Mouse (Mus musculus) forebrain, postnatal 0 days (tissue): Measurements from ENCODE around the gene Sh3rf1. TPM values are rescaled to one million over a fixed set of nuclear protein-coding genes. Genes with fewer than 3 reads are reported as not detected.

Source experiments
- ATAC-seq: fragments of 200-750 bp; cut with Nextera tagmentation; 2 replicates; pipeline ENCODE4 v1.8.0; 2017; ENCODE audit warnings: mild to moderate bottlenecking, moderate library complexity
- DNase-seq: peaks from one replicate; pipeline ENCODE4 v3.0.0-alpha.2; 2015
- H3K27ac ChIP-seq: fragments of 300-500 bp; sonication (generic); 2 replicates; pipeline ENCODE4 v1.5.1; 2014; ENCODE audit warnings: low read depth, mild to moderate bottlenecking, antibody characterized with exemption, low read length, moderate library complexity, mixed read lengths
- H3K27me3 ChIP-seq: fragments of 300-500 bp; sonication (generic); 2 replicates; pipeline ENCODE4 v1.6.1; 2014; ENCODE audit warnings: mild to moderate bottlenecking, low read length, mixed read lengths; ENCODE audit not compliant: insufficient read depth
- H3K36me3 ChIP-seq: fragments of 300-500 bp; sonication (generic); 2 replicates; pipeline ENCODE4 v1.6.1; 2014; ENCODE audit warnings: mild to moderate bottlenecking, moderate library complexity; ENCODE audit not compliant: insufficient read depth
- H3K4me1 ChIP-seq: fragments of 300-500 bp; sonication (generic); 2 replicates; pipeline ENCODE4 v1.6.1; 2014; ENCODE audit warnings: antibody characterized with exemption; ENCODE audit not compliant: insufficient read depth
- H3K4me2 ChIP-seq: fragments of 300-500 bp; sonication (generic); 2 replicates; pipeline ENCODE4 v1.6.1; 2014; ENCODE audit warnings: low read depth, mild to moderate bottlenecking, moderate library complexity
- H3K4me3 ChIP-seq: fragments of 300-500 bp; sonication (generic); 2 replicates; pipeline ENCODE4 v1.5.1; 2014; ENCODE audit warnings: low read depth, low read length, mixed read lengths
- H3K9ac ChIP-seq: fragments of 300-500 bp; sonication (generic); 2 replicates; pipeline ENCODE4 v1.6.1; 2014; ENCODE audit warnings: mild to moderate bottlenecking
- H3K9me3 ChIP-seq: fragments of 300-500 bp; sonication (generic); 2 replicates; pipeline ENCODE4 v1.6.1; 2016; ENCODE audit warnings: low read length
- CTCF ChIP-seq: sonication (generic); IDR thresholded peaks from 2 replicates; pipeline ENCODE4 v1.5.1; 2016; ENCODE audit warnings: antibody characterized with exemption, control low read depth, low read depth
- WGBS: fragments of 180-500 bp; shearing (Covaris S2); extraction: QIAGEN DNeasy Blood & Tissue Kit; methylation state at CpG from one replicate; pipeline ENCODE4 v1.1.7; 2014; 5-methylcytosine and 5-hydroxymethylcytosine counted together
- polyA plus RNA-seq: library from polyadenylated mRNA; unstranded; fragments of >200 nt; fragmentation: Nextera tagmentation; extraction: Ambion mirVana; gene quantifications from 2 replicates; pipeline ENCODE4 v1.2.1, GENCODE M21; 2015
- total RNA-seq: library from RNA; depleted of rRNA; stranded (reverse); fragments of >200 nt; gene quantifications from 2 replicates; pipeline ENCODE4 v1.2.3, GENCODE M21; 2014

The Sh3rf1 gene
- total and polyA plus RNA-seq, 2 experiments from 2014 or later = 27.3 to 35.4 TPM

DNA sequence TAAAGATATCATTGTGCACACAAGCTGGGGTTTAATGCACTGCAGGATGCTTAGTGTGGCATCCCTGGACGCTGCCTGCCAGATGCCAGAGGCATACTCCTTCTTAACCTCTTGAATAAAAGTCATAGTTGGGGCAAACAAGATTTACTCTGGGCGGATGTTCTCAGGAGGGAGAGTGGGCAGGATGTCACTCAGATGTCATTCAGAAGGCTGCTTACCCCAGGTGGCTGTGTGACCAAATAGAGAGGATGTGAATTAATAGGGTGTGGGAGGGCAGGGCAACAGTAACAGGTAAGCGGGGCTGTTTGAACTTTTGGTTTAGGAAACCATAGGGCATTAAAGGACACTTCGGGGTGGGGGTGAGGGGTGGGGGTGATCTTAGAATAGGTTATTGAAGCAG is 37.7 kb downstream of the Sh3rf1 start:
- H3K27ac ChIP-seq = no peak overlapping the region
- H3K27me3 ChIP-seq = no peaks in the 10 kb centered on the region
- no peaks in the 10 kb centered on the region for H3K9me3 ChIP-seq
- no peak overlapping the region for H3K4me2 ChIP-seq
- H3K36me3 ChIP-seq = no peaks in the 10 kb centered on the region
- H3K4me1 ChIP-seq = peaks cover 8% of the 10 kb centered on the region; the same call in 1 of the 2 replicates
- no peak overlapping the region for H3K4me3 ChIP-seq
- 62% methylated on average over 4 of the region's 4 CpGs for WGBS
- TF ChIP-seq CTCF = no peak
- H3K9ac ChIP-seq = no peak overlapping the region
- DNase-seq (no peak), ATAC-seq (no peak)

DNA sequence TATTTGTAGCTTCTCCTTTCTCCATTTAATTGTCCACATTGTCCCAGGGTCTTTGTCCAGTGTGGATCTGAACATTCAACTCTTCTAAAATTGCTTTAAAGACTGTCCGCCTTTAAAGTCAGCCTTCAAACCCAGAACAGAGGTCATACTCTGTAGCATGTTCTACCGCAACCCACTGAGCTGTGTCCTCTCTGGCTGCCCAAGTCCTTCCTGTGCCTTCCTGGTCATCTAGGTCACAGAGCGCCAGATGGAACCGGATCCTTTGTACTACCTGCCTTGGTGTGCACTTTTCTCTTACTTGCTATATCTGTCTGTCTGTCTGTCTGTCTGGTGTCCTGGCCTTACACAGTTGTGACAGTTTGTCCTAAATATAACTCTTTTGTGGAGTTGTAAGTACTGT is 40.0 kb downstream of the Sh3rf1 start:
- 95% methylated on average over 4 of the region's 4 CpGs for WGBS
- no peak overlapping the region for H3K9ac ChIP-seq
- no peak for ATAC-seq
- no peaks in the 10 kb centered on the region for H3K9me3 ChIP-seq
- H3K36me3 ChIP-seq = no peaks in the 10 kb centered on the region
- no peak overlapping the region for H3K4me3 ChIP-seq
- no peak for DNase-seq
- peaks cover 8% of the 10 kb centered on the region; the same call in 1 of the 2 replicates for H3K4me1 ChIP-seq
- no peak overlapping the region for H3K4me2 ChIP-seq
- no peak for TF ChIP-seq CTCF
- no peaks in the 10 kb centered on the region for H3K27me3 ChIP-seq
- no peak overlapping the region for H3K27ac ChIP-seq

DNA sequence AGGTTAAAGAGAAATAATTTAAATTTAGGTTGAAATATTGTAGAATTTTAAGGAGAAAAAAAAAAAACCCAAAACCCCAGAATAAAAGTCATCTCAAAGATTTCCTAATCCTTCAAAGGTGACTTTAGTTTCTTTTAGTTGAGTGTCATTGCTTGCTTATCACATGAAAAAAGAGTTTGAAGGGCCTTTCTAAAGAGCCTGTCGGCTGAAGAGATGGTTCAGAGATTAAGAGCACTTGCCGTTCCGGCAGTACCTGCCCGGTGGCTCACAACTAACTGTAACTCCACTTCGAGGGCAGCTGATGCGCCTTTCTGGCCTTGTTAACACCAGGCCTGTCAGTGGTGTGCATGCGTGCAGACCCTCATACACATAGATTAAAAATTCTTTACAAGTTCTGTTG is 41.2 kb downstream of the Sh3rf1 start:
- Histone ChIP-seq H3K36me3 (no peaks in the 10 kb centered on the region), H3K9ac (no peak overlapping the region), H3K4me2 (no peak overlapping the region), H3K27me3 (no peaks in the 10 kb centered on the region), H3K9me3 (no peaks in the 10 kb centered on the region), H3K4me3 (no peak overlapping the region), H3K27ac (no peak overlapping the region), H3K4me1 (peaks cover 8% of the 10 kb centered on the region; the same call in 1 of the 2 replicates)
- TF ChIP-seq CTCF = no peak
- DNase-seq (no peak), ATAC-seq (no peak)
- 44% methylated on average over 7 of the region's 7 CpGs for WGBS

DNA sequence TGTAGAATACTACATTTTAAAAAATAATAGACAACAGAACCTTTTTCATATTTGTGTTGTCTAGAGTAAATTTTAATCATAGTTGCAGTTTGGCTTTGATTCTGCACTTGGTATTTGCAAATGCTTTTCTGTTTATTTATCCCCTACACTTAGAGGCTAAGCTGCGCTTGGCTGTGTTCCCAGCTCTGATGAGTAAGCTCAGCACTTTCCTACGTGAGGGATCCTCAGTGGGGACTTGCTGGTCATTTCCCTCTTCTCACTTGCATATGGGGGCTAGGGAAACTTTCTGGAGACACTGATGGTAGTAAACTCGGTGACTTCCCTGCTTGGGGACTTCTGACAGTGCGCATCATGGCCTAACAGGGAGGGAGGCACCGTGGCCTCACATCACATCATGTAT is 41.7 kb downstream of the Sh3rf1 start:
- ATAC-seq (no peak), DNase-seq (peak; percentile 57)
- Histone ChIP-seq H3K36me3 (no peaks in the 10 kb centered on the region), H3K9ac (no peak overlapping the region), H3K4me3 (no peak overlapping the region), H3K27me3 (no peaks in the 10 kb centered on the region), H3K4me2 (no peak overlapping the region), H3K27ac (no peak overlapping the region), H3K9me3 (no peaks in the 10 kb centered on the region), H3K4me1 (peaks cover 6% of the 10 kb centered on the region; the same call in 1 of the 2 replicates)
- WGBS = 52% methylated on average over 5 of the region's 5 CpGs
- no peak for TF ChIP-seq CTCF

DNA sequence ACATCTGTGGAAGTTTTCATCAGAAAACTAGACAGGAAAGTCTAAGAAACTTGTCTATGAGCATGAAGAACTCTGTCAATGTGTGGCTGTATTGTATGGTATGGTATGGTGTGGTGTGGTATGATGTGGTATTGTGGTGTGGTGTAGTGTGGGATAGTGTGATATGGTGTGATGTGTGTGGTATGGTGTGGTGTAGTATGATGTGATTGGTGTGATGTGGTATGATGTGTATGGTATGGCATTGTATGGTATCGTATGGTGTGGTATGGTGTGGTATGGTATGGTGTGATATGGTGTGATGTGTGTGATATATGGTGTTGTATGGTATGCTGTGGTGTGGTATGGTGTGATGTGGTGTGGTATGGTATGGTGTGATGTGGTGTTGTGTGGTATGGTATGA is 43.4 kb downstream of the Sh3rf1 start:
- no peak overlapping the region for H3K9ac ChIP-seq
- DNase-seq (no peak), ATAC-seq (no peak)
- no peaks in the 10 kb centered on the region for H3K9me3 ChIP-seq
- no peaks in the 10 kb centered on the region for H3K36me3 ChIP-seq
- no peaks in the 10 kb centered on the region for H3K27me3 ChIP-seq
- H3K4me1 ChIP-seq = no peaks in the 10 kb centered on the region
- H3K4me2 ChIP-seq = no peak overlapping the region
- TF ChIP-seq CTCF = no peak
- WGBS = 100% methylated on average over 1 of the region's 1 CpGs
- H3K4me3 ChIP-seq = no peak overlapping the region
- no peak overlapping the region for H3K27ac ChIP-seq

DNA sequence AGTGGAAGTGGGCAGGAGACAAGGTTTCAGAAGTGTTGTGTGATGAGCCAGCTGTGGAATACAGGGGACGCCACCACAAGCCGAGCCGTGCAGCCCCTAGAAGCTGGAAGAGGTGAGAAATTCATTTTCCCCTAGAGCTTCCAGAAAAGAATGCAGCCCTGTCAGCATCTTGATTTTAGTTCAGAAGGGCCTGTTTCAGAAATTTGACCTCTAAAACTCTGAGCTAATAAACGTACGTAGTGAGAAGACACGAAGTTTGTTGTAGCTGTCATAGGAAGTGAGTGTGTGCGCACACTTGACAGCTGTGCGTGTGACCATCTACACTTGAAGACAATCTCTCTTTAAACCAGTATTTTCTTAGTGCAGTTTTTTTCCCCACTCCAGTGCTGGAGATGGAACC is 44.0 kb downstream of the Sh3rf1 start:
- no peak for DNase-seq
- H3K9ac ChIP-seq = no peak overlapping the region
- H3K27ac ChIP-seq = no peak overlapping the region
- TF ChIP-seq CTCF = no peak
- no peak for ATAC-seq
- no peaks in the 10 kb centered on the region for H3K36me3 ChIP-seq
- no peak overlapping the region for H3K4me2 ChIP-seq
- 89% methylated on average over 8 of the region's 8 CpGs for WGBS
- H3K4me1 ChIP-seq = no peaks in the 10 kb centered on the region
- no peaks in the 10 kb centered on the region for H3K27me3 ChIP-seq
- H3K4me3 ChIP-seq = no peak overlapping the region
- H3K9me3 ChIP-seq = no peaks in the 10 kb centered on the region

DNA sequence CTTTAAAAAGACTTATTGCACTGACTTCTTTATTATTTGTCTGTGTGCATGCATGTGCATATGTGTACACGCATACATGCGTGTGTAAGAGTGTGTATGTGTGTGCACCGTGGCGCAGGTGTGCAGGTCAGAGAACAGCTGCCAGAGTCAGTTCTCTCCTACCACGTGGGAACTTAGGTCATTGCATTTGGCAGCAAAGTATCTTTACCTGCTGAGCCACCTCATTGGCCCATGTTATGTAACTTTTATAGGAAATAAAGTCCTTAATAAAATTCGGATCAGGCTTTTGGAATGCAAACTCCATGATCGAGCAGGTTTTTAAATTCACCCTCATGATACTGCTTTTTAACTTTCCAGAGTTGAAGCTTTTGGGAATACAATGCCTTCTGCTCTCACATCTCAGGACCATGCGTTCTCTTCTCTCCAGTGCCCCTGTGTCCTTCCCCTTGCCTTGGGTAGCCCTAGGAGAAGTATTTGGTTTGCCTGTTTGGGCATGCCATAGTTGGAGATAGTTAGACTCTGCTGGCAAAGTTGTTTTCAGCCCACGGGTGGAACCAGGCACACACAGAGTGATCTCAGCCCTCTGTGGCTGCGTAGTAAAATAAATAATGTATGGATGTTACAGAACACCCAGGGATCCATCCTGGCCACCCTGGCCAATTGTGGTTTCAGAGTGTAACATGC is 44.7 kb downstream of the Sh3rf1 start:
- Histone ChIP-seq H3K4me3 (no peak overlapping the region), H3K9ac (no peak overlapping the region), H3K4me1 (no peaks in the 10 kb centered on the region), H3K27me3 (no peaks in the 10 kb centered on the region), H3K9me3 (no peaks in the 10 kb centered on the region), H3K4me2 (no peak overlapping the region), H3K27ac (no peak overlapping the region), H3K36me3 (no peaks in the 10 kb centered on the region)
- WGBS = 87% methylated on average over 10 of the region's 10 CpGs
- no peak for ATAC-seq
- TF ChIP-seq CTCF = no peak
- DNase-seq = no peak
